Mouse (Mus musculus) stomach, embryonic 15.5 days (tissue): ENCODE measurements around the gene Gm20908. TPM values are rescaled to one million over a fixed set of nuclear protein-coding genes. Genes with fewer than 3 reads are reported as not detected.
"Not testable (repeated sequence)": the region's sequence is repeated elsewhere in the genome, so short reads cannot be mapped to it uniquely, and the experiment has no call there.

Experiments
- ATAC-seq: fragments of 200-750 bp; cut with Nextera tagmentation; 2 replicates; pipeline ENCODE4 v1.8.0; 2017; ENCODE audit warnings: low read depth, moderate number of reproducible peaks, moderate TSS enrichment; ENCODE audit not compliant: insufficient read depth, low FRiP score
- H3K27ac ChIP-seq: fragments of 300-500 bp; sonication (generic); 2 replicates; pipeline ENCODE4 v1.5.1; 2015; ENCODE audit warnings: mild to moderate bottlenecking, inconsistent platforms
- H3K27me3 ChIP-seq: fragments of 300-500 bp; sonication (generic); replicated peaks from 2 replicates; pipeline ENCODE4 v1.6.1; 2015; ENCODE audit warnings: inconsistent platforms
- H3K36me3 ChIP-seq: fragments of 300-500 bp; sonication (generic); 2 replicates; pipeline ENCODE4 v1.6.1; 2015; ENCODE audit warnings: inconsistent platforms
- H3K4me1 ChIP-seq: fragments of 300-500 bp; sonication (generic); 2 replicates; pipeline ENCODE4 v1.6.1; 2015; ENCODE audit warnings: inconsistent platforms
- H3K4me2 ChIP-seq: fragments of 300-500 bp; sonication (generic); 2 replicates; pipeline ENCODE4 v1.6.1; 2015; ENCODE audit warnings: mild to moderate bottlenecking, inconsistent platforms
- H3K4me3 ChIP-seq: fragments of 300-500 bp; sonication (generic); replicated peaks from 2 replicates; pipeline ENCODE4 v1.5.1; 2015; ENCODE audit warnings: inconsistent platforms
- H3K9ac ChIP-seq: fragments of 300-500 bp; sonication (generic); 2 replicates; pipeline ENCODE4 v1.6.1; 2015; ENCODE audit warnings: inconsistent platforms
- H3K9me3 ChIP-seq: fragments of 300-500 bp; sonication (generic); 2 replicates; pipeline ENCODE4 v1.6.1; 2016; ENCODE audit warnings: inconsistent platforms
- WGBS: fragments of 180-500 bp; shearing (Covaris S2); methylation state at CpG from one replicate; pipeline ENCODE4 v1.1.7; 2015; 5-methylcytosine and 5-hydroxymethylcytosine counted together
- polyA plus RNA-seq: library from polyadenylated mRNA; unstranded; fragments of >200 nt; fragmentation: Nextera tagmentation; extraction: Ambion mirVana; gene quantifications from 2 replicates; pipeline ENCODE4 v1.2.1, GENCODE M21; 2015

The Gm20908 gene
- not detected in 2 replicates for polyA plus RNA-seq

- not testable (repeated sequence) for H3K27ac ChIP-seq, H3K4me1 ChIP-seq, H3K36me3 ChIP-seq, H3K4me3 ChIP-seq, H3K27me3 ChIP-seq, H3K9ac ChIP-seq, H3K4me2 ChIP-seq, ATAC-seq, H3K9me3 ChIP-seq
- WGBS, result no CpG with 5 or more reads among the region's 6 CpGs
Measured at GRCm38 (mm10) chrY:64472966-64473365, at the start of gene Gm20908. Gene Gm20908, plus strand, starts transcription at chrY:64473266.
